Mouse (Mus musculus) spleen, adult 12 weeks (tissue): ENCODE results near the gene Ryr3.

Experiments
- DNase-seq: peaks from one replicate; pipeline ENCODE4 v3.0.0; 2022; ENCODE audit warnings: low spot score

Gene Ryr3

GRCm38 (mm10) chr2:112781631-112782030 lies 435.3 kb downstream of the Ryr3 start:
- DNase-seq = no peak

DNA sequence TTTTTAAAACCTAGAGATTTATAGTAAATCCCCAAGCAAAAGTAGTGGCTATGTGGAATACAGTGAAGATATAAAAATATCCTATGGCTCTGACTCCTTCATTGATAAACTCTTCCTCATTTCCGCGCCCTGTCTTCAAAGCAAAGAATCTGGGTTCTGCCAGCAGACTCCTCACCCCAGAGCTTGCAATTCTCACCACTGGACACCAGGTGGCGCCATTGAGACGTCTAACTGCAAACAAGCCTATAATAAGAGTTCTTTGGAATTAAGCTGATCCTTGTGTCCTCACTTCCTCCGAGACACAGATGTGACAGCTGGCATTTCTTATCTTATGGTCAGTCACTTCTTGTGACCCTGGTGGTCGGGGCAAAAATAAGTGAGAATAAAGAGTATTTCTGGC lies 442.1 kb downstream of the Ryr3 start:
- DNase-seq = peak; percentile 34

DNA sequence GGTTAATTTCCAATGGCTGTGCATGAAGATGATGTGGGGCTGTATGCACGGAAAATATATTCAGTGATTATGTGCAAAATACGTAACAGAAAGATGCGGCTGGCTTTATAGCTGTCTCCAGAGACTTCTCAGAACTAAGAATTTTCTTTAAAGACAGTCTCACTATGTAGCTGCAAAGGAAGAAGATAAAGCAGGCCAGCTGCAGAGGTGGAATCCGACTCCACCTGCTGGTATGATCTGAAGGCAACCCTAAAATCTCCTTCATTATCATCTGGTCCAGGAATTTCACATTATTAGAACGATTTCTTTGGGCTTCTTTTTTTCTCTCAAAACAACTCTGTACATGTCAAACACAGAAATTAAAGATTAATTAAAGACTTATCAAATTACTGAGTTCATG lies 449.2 kb downstream of the Ryr3 start:
- DNase-seq = no peak

GRCm38 (mm10) chr2:112765046-112765445 lies 451.9 kb downstream of the Ryr3 start:
- DNase-seq = no peak

- DNase-seq = no peak
These were observed 452.6 kb downstream of the Ryr3 start for GRCm38 (mm10) chr2:112764274-112764673.

GRCm38 (mm10) chr2:112762006-112762405 lies 454.9 kb downstream of the Ryr3 start:
- DNase-seq = no peak

- no peak for DNase-seq
These were observed 455.5 kb downstream of the Ryr3 start for GRCm38 (mm10) chr2:112761196-112761913.

DNA sequence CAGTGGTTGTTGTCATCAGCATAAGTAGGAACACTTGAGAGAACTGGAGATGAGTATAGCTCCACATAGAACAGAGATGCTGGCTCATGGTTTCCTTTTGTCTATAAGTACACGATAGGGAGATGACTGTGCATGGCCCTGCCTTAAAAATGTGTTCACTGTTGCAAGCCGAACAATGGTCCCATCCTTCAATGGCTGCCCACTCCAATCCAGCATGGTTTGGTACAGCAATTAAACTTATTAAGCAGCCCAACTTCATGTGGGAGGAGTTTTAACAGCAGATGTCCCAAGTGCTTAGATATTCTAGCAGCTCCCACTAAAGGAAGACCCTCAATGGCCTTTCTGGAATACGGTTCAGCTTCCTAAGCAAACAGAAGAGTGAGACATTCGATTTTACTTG lies 456.2 kb downstream of the Ryr3 start:
- DNase-seq = no peak

DNA sequence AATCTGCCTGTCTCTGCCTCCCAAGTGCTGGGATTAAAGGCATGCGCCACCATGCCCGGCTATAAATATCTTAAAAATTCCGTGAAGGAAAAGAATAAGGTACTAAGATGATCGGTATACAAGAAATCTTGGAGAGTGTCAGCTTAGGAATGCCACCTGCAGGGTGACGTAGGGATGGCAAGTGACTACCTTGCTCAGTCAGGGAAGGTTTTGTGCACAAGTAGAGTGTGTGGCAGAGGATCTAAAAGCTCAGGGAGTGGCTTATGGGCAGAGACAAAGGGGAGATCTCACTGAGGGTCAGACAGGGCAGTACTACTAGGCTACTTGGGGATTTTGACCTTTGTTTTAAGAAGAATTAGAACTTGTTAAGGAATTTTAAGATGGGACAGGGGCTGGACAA lies 457.2 kb downstream of the Ryr3 start:
- no peak for DNase-seq

- no peak for DNase-seq
These were observed 458.2 kb downstream of the Ryr3 start for GRCm38 (mm10) chr2:112758732-112759131.

- no peak for DNase-seq
These were observed 463.6 kb downstream of the Ryr3 start for GRCm38 (mm10) chr2:112753316-112753715.

GRCm38 (mm10) chr2:112751416-112751815 lies 465.5 kb downstream of the Ryr3 start:
- DNase-seq = no peak

- no peak for DNase-seq
These were observed 468.4 kb downstream of the Ryr3 start for GRCm38 (mm10) chr2:112748532-112748931.

GRCm38 (mm10) chr2:112732942-112733341 lies 484.0 kb downstream of the Ryr3 start:
- no peak for DNase-seq

GRCm38 (mm10) chr2:112727842-112728241 lies 489.1 kb downstream of the Ryr3 start:
- DNase-seq = no peak

GRCm38 (mm10) chr2:112721217-112721616 lies 495.7 kb downstream of the Ryr3 start:
- DNase-seq = no peak

GRCm38 (mm10) chr2:112720715-112721114 lies 496.2 kb downstream of the Ryr3 start:
- no peak for DNase-seq

- DNase-seq = no peak
These were observed 502.2 kb downstream of the Ryr3 start for GRCm38 (mm10) chr2:112714648-112715047.

DNA sequence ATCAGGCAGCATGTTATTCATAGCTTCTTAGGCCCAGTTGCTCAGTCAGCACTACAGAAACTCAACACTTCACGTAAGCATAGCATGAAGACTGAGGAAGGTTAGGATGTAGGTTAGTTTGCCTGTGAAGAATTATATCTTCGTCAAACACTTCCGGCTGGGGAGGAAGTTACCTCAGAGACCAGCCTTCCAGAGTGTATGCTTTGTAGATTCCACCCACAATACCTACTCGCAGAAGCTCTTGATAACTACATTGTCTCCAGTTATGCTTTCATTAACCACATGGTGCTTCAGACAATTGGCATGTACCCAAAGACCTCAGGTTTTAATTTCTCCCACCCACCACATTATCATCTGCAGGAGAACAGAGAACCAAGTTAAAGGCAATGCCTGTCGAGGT lies 535.1 kb downstream of the Ryr3 start:
- no peak for DNase-seq

GRCm38 (mm10) chr2:112677246-112677645 lies 539.6 kb downstream of the Ryr3 start:
- no peak for DNase-seq

DNA sequence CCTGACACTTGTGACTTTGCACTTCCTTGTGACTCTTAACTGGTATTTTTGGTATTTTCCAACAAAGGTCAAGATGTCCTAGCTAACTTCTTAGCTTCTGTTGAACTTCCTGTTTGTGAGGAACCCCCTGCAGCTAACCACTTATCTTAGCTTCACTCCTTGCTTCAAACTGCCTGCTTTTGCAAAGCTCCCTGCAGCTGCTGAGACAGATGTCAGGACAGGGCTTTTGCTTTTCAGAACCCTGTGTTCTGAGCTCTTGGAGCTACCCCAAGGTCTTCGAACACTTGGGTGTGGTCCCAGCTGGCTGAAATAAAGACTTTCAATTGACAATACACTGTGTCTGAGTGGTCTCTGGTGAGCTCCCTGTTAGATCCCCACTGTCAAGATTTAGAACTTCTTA lies 540.2 kb downstream of the Ryr3 start:
- DNase-seq = no peak

DNA sequence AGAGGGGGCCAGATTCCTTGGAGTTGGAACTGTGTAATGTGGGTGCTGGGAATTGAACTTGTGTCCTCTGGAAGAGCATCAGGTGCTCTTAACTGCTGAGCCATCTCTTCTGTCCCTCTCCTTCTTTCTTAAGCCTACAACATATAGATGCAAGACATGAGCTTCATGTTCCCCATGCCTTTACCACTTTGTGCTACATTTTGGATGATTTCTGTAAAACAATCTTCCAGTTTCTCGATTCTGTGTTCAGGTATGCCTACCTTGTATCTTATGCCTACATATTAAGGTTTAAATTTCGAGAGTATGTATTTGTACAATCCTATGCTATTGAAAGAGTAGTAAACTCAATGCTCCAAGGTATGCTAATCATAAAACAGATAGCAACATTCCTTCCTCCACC lies 540.7 kb downstream of the Ryr3 start:
- DNase-seq = no peak

DNA sequence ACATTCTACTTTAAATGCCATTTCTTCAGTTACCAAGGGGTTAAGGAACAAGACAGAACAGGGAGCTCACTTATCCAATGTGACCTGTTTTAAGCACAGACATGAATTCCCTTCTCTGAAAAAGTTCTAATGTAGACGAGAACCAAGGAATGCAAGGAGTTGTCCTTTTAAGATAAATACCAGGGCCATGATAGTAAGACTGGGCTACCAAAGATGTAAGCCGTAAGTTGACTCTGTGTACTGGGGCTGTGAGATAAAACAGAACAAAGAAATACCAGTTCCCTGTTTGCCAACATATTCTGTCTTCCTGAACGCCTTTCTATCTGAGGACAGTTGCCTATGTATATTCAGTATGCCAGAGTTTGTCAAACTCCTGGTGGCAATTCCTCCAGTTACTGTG lies 547.4 kb downstream of the Ryr3 start:
- no peak for DNase-seq

DNA sequence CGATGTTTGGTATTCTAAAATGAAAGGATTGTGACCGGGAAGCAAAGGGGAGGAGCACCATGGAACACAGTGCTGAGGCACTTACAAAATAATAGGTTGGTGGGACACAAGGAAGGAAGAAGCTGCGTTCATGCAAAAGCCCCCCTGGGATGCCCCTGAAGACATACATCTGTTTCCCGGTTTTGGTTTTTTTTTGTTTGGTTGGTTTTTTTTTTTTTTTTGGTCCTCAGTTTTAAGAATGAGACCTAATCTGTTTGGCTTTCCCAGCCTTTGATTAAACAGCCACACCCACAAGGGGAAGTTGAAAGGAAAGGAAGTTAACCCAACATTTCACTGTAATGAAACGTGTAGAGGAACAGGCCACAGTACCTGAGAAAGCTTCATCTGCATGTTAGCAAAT lies 560.8 kb downstream of the Ryr3 start:
- DNase-seq = no peak
